Mouse (Mus musculus): ENCODE measurements around the gene Spryd3.

Spryd3 gene

GRCm38 (mm10) chr15:102070476-102071467 lies 65.3 kb downstream of the Spryd3 start:
- no peak for DNase-seq (ENCODE audit: low spot score)
